Mouse (Mus musculus) bone marrow macrophage, adult 2 months (primary cell): ENCODE measurements around the gene Fyb.

Source experiments
- CTCF ChIP-seq: IDR thresholded peaks from 2 replicates; pipeline ENCODE4 v1.5.1; 2012; ENCODE audit warnings: low read depth, mild to moderate bottlenecking, low read length, moderate library complexity
- POLR2A ChIP-seq: IDR thresholded peaks from 2 replicates; pipeline ENCODE4 v1.6.1; 2012; ENCODE audit warnings: mild to moderate bottlenecking, low read depth, low read length, borderline replicate concordance

GRCm38 (mm10) chr15:6663991-6664390 lies 141.3 kb downstream of the Fyb start:
- TF ChIP-seq CTCF (no peak), POLR2A (no peak)
